Mouse (Mus musculus) adrenal gland, postnatal 0 days (tissue): ENCODE data around the gene Senp1. TPM values are rescaled to one million over a fixed set of nuclear protein-coding genes. Genes with fewer than 3 reads are reported as not detected.

Source experiments
- polyA plus RNA-seq: library from polyadenylated mRNA; unstranded; fragments of >200 nt; fragmentation: Nextera tagmentation; extraction: Ambion mirVana; gene quantifications from 2 replicates; pipeline ENCODE4 v1.2.1, GENCODE M21; 2015

Senp1 gene
- 9.5 TPM in 2 replicates for polyA plus RNA-seq

GRCm38 (mm10) chr15:98093121-98094011 lies at the start of gene Senp1:
Gene Senp1, minus strand, starts transcription at chr15:98093744.

DNA sequence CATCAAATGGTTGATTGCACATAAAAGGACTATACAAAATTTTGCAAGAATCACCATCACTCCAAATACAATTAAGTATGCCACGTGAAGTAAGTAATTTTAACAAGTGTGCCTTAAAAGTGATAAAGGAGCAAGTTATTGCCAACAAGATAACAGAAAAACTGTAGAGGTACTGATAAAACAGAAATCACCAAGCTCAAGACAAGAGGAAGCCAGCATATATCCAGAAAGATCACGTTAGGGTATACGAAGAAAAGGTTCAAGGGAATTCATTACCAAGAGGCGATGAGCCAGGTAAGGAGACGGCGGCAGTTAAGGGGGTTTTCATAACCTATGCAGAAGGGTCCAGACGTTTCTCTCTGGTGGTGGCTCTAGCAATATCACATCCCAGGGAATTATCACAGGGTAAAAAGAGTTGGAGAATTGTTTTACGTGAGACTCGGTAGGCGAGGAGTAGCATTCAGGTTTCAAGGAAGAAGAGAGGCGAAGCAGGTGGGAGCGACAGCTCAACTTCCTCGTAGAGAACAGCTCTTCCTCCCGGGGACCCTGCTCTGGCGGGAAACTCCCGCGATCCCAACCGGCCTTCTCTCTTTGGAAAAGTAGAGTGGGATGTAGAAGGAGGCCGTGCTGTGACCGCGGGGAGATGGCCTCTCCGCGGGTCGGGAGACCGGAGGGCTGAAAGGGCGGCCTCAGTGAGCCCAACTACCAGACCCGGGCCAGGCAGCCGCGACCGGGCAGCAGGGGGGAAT lies 998 bp downstream of the Senp1 start, which contains the start of gene Pfkm:
TSS of gene Pfkm (plus strand) at position 218 of the 749 bp plus-strand sequence.

DNA sequence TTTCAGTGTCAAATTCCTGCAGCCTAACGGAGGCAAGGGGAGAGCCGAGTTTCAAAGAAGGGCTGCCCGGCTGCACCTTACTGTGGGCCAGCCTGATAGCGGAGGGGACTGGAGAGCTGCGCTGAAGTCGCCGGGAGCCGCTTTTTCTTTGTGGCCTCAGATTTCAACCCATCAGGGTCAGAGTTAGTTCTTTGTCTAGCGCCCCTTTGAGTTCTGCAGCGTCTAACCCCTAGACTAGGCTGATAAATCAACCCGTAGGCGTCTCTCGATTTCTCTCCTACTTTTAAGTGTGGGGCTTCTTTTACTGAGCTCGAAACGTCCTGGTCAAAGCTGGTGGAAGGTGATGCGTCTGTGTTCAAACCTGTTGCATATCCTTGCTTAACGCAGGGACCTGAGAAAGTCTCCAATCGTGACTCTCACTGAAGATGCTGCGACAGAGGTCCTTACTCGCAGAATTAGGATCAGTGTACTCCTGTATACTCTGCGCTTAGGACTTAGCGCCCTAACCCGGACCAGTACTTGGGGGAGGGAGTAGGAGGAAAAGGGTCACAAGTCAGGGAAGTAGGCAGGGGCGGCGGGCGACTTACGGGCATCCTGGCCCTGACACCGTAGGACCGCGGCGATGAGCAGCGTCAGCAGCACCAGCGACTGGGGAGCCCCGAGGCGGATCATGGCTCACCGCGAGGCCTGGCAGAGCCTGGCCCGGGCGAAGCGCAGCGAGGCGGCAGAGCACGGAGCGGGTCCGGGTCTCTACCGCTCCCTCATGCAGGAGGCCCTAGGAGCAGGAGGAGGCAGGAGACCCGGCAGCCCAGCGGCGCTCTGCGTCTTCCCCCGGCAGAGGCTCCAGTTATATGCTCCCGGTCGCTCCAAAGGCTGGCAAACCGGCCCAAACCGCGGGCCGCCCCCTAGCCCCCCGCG lies 89.5 kb downstream of the Senp1 start, which contains the start of gene Col2a1:
TSS of gene Col2a1 (minus strand) at position 874 of the 918 bp plus-strand sequence.

Other genes starting within 250 kb of the Senp1 start
- 21.4 and 30.4 TPM in 2 replicates for gene Hdac7, start 249.2 kb downstream of the Senp1 start, polyA plus RNA-seq
- gene Vdr, start 183.1 kb downstream of the Senp1 start, polyA plus RNA-seq, result 0.24 and 1.6 TPM in 2 replicates
- 69.5 and 101 TPM in 2 replicates for gene Tmem106c, start 129.5 kb downstream of the Senp1 start, polyA plus RNA-seq
- 0.41 and 2.5 TPM in 2 replicates for gene Col2a1, start 89.0 kb downstream of the Senp1 start, polyA plus RNA-seq
- gene Pfkm, start 1.2 kb downstream of the Senp1 start, polyA plus RNA-seq, result 27.5 and 33.3 TPM in 2 replicates
- gene Asb8, start 71.9 kb upstream of the Senp1 start, polyA plus RNA-seq, result 24.4 and 38.5 TPM in 2 replicates
- 2.5 and 6.1 TPM in 2 replicates for gene Ccdc184, start 73.4 kb upstream of the Senp1 start, polyA plus RNA-seq
- gene Olfr288, start 101.8 kb upstream of the Senp1 start, polyA plus RNA-seq, result not detected in 2 replicates
- gene Gm44579, start 127.2 kb upstream of the Senp1 start, polyA plus RNA-seq, result not detected in 2 replicates
- gene Olfr287, start 127.3 kb upstream of the Senp1 start, polyA plus RNA-seq, result not detected in 2 replicates
- gene Olfr286, start 140.7 kb upstream of the Senp1 start, polyA plus RNA-seq, result not detected in 2 replicates
- not detected in 2 replicates for gene H1fnt, start 163.5 kb upstream of the Senp1 start, polyA plus RNA-seq
- 1.4 and 2.1 TPM in 2 replicates for gene Zfp641, start 202.4 kb upstream of the Senp1 start, polyA plus RNA-seq
- not detected in 2 replicates for gene Olfr285, start 223.6 kb upstream of the Senp1 start, polyA plus RNA-seq
- gene Olfr284, start 247.2 kb upstream of the Senp1 start, polyA plus RNA-seq, result not detected in 2 replicates